Mouse (Mus musculus): Measurements from ENCODE around the gene Aldh18a1. TPM values are rescaled to one million over a fixed set of nuclear protein-coding genes. Genes with fewer than 3 reads are reported as not detected.
"Not testable (repeated sequence)": the region's sequence is repeated elsewhere in the genome, so short reads cannot be mapped to it uniquely, and the experiment has no call there.

Aldh18a1 gene
- polyA plus RNA-seq, 1 experiment: 185 TPM

GRCm38 (mm10) chr19:40632193-40632592 lies 43.9 kb upstream of the Aldh18a1 start:
- Histone ChIP-seq H3ac (ENCODE audit: control insufficient read depth, insufficient read length) (no peak overlapping the region), H3K4me3 (no peak overlapping the region), H3K4me2 (ENCODE audit: low read depth) (no peak overlapping the region), H3K36me3 (ENCODE audit: control insufficient read depth, insufficient read depth) (no peaks in the 10 kb centered on the region), H3K79me2 (ENCODE audit: control insufficient read depth, insufficient read depth) (no peaks in the 10 kb centered on the region), H3K27me3 (ENCODE audit: control insufficient read depth, insufficient read depth, insufficient read length) (no peaks in the 10 kb centered on the region)
- TF ChIP-seq E2F4 (IDR thresholded peaks at IDR 0.05; ENCODE audit: insufficient read depth) (no peak), POLR2AphosphoS2 (IDR thresholded peaks at IDR 0.05; ENCODE audit: insufficient read length, low read depth) (no peak), TCF12 (IDR thresholded peaks at IDR 0.05; ENCODE audit: insufficient read depth, poor library complexity, severe bottlenecking) (no peak), MYOD1 (IDR thresholded peaks at IDR 0.05; ENCODE audit: control insufficient read depth in 1 of 3, insufficient read length in 2 of 3, low read depth in 2 of 3) (no peak), POLR2A (IDR thresholded peaks at IDR 0.05; ENCODE audit: insufficient read length, low read depth) (no peak), MAX (IDR thresholded peaks at IDR 0.05; ENCODE audit: low read depth) (no peak), TCF3 (IDR thresholded peaks at IDR 0.05; ENCODE audit: insufficient read length, low read depth) (no peak), SRF (IDR thresholded peaks at IDR 0.05; ENCODE audit: control insufficient read depth, insufficient read length, low read depth) (no peak), REST (IDR thresholded peaks at IDR 0.05; ENCODE audit: insufficient read depth, insufficient read length) (no peak), USF1 (IDR thresholded peaks at IDR 0.05; ENCODE audit: low read depth) (no peak), MYOG (IDR thresholded peaks at IDR 0.05; ENCODE audit: control insufficient read depth in 1 of 3, insufficient read depth in 1 of 3, insufficient read length in 2 of 3, low read depth in 2 of 3) (no peak), CEBPB (IDR thresholded peaks at IDR 0.05; ENCODE audit: insufficient read depth, poor library complexity, severe bottlenecking) (no peak)

DNA sequence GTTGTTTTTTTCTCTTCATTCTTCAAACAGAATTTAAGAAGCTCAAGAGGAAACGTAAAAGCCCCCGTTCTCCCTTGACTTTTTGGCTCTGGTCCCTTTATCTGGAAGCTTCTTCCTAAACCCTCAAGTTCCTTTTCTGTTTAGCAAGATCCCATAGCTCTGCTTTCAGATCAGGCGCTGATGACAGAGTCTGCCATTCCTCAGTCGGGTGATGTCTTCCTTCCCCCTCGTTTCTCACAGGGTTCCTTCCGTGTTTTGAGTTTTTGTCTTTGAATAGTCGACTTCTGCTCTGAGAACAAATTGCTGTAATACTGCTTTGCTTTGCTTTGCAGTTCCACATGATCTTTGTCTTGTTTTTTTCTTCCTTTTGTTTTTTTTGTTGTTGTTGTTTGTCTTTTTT lies 42.3 kb upstream of the Aldh18a1 start:
- no peak overlapping the region for H3K4me3 ChIP-seq
- no peaks in the 10 kb centered on the region for H3K36me3 ChIP-seq (ENCODE audit: control insufficient read depth, insufficient read depth)
- no peaks in the 10 kb centered on the region for H3K27me3 ChIP-seq (ENCODE audit: control insufficient read depth, insufficient read depth, insufficient read length)
- TF ChIP-seq MAX (IDR thresholded peaks at IDR 0.05; ENCODE audit: low read depth) (no peak), POLR2AphosphoS2 (IDR thresholded peaks at IDR 0.05; ENCODE audit: insufficient read length, low read depth) (no peak), CEBPB (IDR thresholded peaks at IDR 0.05; ENCODE audit: insufficient read depth, poor library complexity, severe bottlenecking) (no peak), TCF3 (IDR thresholded peaks at IDR 0.05; ENCODE audit: insufficient read length, low read depth) (no peak), USF1 (IDR thresholded peaks at IDR 0.05; ENCODE audit: low read depth) (no peak), MYOD1 (IDR thresholded peaks at IDR 0.05; ENCODE audit: control insufficient read depth in 1 of 3, insufficient read length in 2 of 3, low read depth in 2 of 3) (no peak), SRF (IDR thresholded peaks at IDR 0.05; ENCODE audit: control insufficient read depth, insufficient read length, low read depth) (no peak), E2F4 (IDR thresholded peaks at IDR 0.05; ENCODE audit: insufficient read depth) (no peak), MYOG (IDR thresholded peaks at IDR 0.05; ENCODE audit: control insufficient read depth in 1 of 3, insufficient read depth in 1 of 3, insufficient read length in 2 of 3, low read depth in 2 of 3) (no peak), REST (IDR thresholded peaks at IDR 0.05; ENCODE audit: insufficient read depth, insufficient read length) (no peak), TCF12 (IDR thresholded peaks at IDR 0.05; ENCODE audit: insufficient read depth, poor library complexity, severe bottlenecking) (no peak), POLR2A (IDR thresholded peaks at IDR 0.05; ENCODE audit: insufficient read length, low read depth) (no peak)
- no peak overlapping the region for H3K4me2 ChIP-seq (ENCODE audit: low read depth)
- H3K79me2 ChIP-seq (ENCODE audit: control insufficient read depth, insufficient read depth): no peaks in the 10 kb centered on the region
- no peak overlapping the region for H3ac ChIP-seq (ENCODE audit: control insufficient read depth, insufficient read length)

- Histone ChIP-seq H3K36me3 (ENCODE audit: control insufficient read depth, insufficient read depth) (no peaks in the 10 kb centered on the region), H3K4me3 (no peak overlapping the region), H3K79me2 (ENCODE audit: control insufficient read depth, insufficient read depth) (no peaks in the 10 kb centered on the region), H3K27me3 (ENCODE audit: control insufficient read depth, insufficient read depth, insufficient read length) (no peaks in the 10 kb centered on the region), H3ac (ENCODE audit: control insufficient read depth, insufficient read length) (no peak overlapping the region), H3K4me2 (ENCODE audit: low read depth) (no peak overlapping the region)
- TF ChIP-seq POLR2A (IDR thresholded peaks at IDR 0.05; ENCODE audit: insufficient read length, low read depth) (no peak), POLR2AphosphoS2 (IDR thresholded peaks at IDR 0.05; ENCODE audit: insufficient read length, low read depth) (no peak), E2F4 (IDR thresholded peaks at IDR 0.05; ENCODE audit: insufficient read depth) (no peak), USF1 (IDR thresholded peaks at IDR 0.05; ENCODE audit: low read depth) (no peak), TCF12 (IDR thresholded peaks at IDR 0.05; ENCODE audit: insufficient read depth, poor library complexity, severe bottlenecking) (no peak), REST (IDR thresholded peaks at IDR 0.05; ENCODE audit: insufficient read depth, insufficient read length) (no peak), MAX (IDR thresholded peaks at IDR 0.05; ENCODE audit: low read depth) (no peak), SRF (IDR thresholded peaks at IDR 0.05; ENCODE audit: control insufficient read depth, insufficient read length, low read depth) (no peak), CEBPB (IDR thresholded peaks at IDR 0.05; ENCODE audit: insufficient read depth, poor library complexity, severe bottlenecking) (no peak), TCF3 (IDR thresholded peaks at IDR 0.05; ENCODE audit: insufficient read length, low read depth) (no peak), MYOD1 (IDR thresholded peaks at IDR 0.05; ENCODE audit: control insufficient read depth in 1 of 3, insufficient read length in 2 of 3, low read depth in 2 of 3) (no peak), MYOG (IDR thresholded peaks at IDR 0.05; ENCODE audit: control insufficient read depth in 1 of 3, insufficient read depth in 1 of 3, insufficient read length in 2 of 3, low read depth in 2 of 3) (no peak)
Measured at GRCm38 (mm10) chr19:40630096-40630495, 41.8 kb upstream of the Aldh18a1 start.

- H3ac ChIP-seq (ENCODE audit: control insufficient read depth, insufficient read length): no peak overlapping the region
- no peaks in the 10 kb centered on the region for H3K36me3 ChIP-seq (ENCODE audit: control insufficient read depth, insufficient read depth)
- H3K4me3 ChIP-seq: no peak overlapping the region
- H3K27me3 ChIP-seq (ENCODE audit: control insufficient read depth, insufficient read depth, insufficient read length): no peaks in the 10 kb centered on the region
- H3K4me2 ChIP-seq (ENCODE audit: low read depth): no peak overlapping the region
- no peak for TF ChIP-seq MAX (IDR thresholded peaks at IDR 0.05; ENCODE audit: low read depth)
- TF ChIP-seq MYOG (IDR thresholded peaks at IDR 0.05; ENCODE audit: control insufficient read depth in 1 of 3, insufficient read depth in 1 of 3, insufficient read length in 2 of 3, low read depth in 2 of 3): no peak
- no peak for TF ChIP-seq USF1 (IDR thresholded peaks at IDR 0.05; ENCODE audit: low read depth)
- H3K79me2 ChIP-seq (ENCODE audit: control insufficient read depth, insufficient read depth): no peaks in the 10 kb centered on the region
Measured at GRCm38 (mm10) chr19:40628950-40629349, 40.7 kb upstream of the Aldh18a1 start.

DNA sequence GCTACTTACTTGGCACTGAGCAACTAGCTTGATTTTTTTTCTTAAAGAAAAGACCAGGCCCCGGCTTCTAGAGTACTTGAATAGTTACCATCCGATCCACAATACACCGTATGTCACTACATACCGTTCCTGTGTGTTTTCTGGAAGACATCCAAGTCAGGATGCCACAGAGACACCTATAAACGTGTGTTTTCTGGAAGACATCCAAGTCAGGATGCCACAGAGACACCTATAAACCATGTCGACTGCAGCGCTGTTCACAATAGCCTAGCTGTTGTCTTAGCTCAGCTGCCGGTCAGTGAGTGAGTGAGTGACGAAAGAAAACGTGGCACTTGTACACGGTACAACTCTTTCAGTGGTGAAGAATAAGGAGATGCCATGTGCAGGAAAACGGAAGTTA lies 37.7 kb upstream of the Aldh18a1 start:
- H3K36me3 ChIP-seq (ENCODE audit: control insufficient read depth, insufficient read depth): no peaks in the 10 kb centered on the region
- TF ChIP-seq POLR2A (IDR thresholded peaks at IDR 0.05; ENCODE audit: insufficient read length, low read depth) (no peak), REST (IDR thresholded peaks at IDR 0.05; ENCODE audit: insufficient read depth, insufficient read length) (no peak), USF1 (IDR thresholded peaks at IDR 0.05; ENCODE audit: low read depth) (no peak), MYOD1 (IDR thresholded peaks at IDR 0.05; ENCODE audit: control insufficient read depth in 1 of 3, insufficient read length in 2 of 3, low read depth in 2 of 3) (no peak), MYOG (IDR thresholded peaks at IDR 0.05; ENCODE audit: control insufficient read depth in 1 of 3, insufficient read depth in 1 of 3, insufficient read length in 2 of 3, low read depth in 2 of 3) (no peak), MAX (IDR thresholded peaks at IDR 0.05; ENCODE audit: low read depth) (no peak), TCF12 (IDR thresholded peaks at IDR 0.05; ENCODE audit: insufficient read depth, poor library complexity, severe bottlenecking) (no peak), CEBPB (IDR thresholded peaks at IDR 0.05; ENCODE audit: insufficient read depth, poor library complexity, severe bottlenecking) (no peak), POLR2AphosphoS2 (IDR thresholded peaks at IDR 0.05; ENCODE audit: insufficient read length, low read depth) (no peak), SRF (IDR thresholded peaks at IDR 0.05; ENCODE audit: control insufficient read depth, insufficient read length, low read depth) (no peak), E2F4 (IDR thresholded peaks at IDR 0.05; ENCODE audit: insufficient read depth) (no peak), TCF3 (IDR thresholded peaks at IDR 0.05; ENCODE audit: insufficient read length, low read depth) (no peak)
- H3ac ChIP-seq (ENCODE audit: control insufficient read depth, insufficient read length): no peak overlapping the region
- H3K79me2 ChIP-seq (ENCODE audit: control insufficient read depth, insufficient read depth): no peaks in the 10 kb centered on the region
- H3K4me3 ChIP-seq: no peak overlapping the region
- no peaks in the 10 kb centered on the region for H3K27me3 ChIP-seq (ENCODE audit: control insufficient read depth, insufficient read depth, insufficient read length)
- no peak overlapping the region for H3K4me2 ChIP-seq (ENCODE audit: low read depth)

DNA sequence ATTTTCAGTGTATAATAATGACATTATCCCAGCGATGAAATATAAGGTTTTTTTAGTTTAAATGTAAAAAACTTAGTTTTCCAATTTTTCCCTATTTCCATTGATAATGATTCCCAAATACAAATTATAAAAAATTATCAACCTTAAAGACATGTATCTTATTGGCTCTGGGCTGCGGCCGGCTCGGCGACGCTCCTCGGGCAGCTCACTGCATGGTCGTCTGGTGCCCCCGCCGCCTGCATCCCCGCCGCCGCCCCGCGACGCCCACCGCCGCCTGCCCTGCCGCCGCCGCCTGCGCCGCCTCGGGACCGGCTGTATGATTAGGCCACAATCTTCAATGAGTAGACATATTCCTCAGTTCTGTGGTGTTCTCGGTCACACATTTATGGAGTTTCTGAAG lies 33.4 kb upstream of the Aldh18a1 start:
- H3K27me3 ChIP-seq (ENCODE audit: control insufficient read depth, insufficient read depth, insufficient read length); H3K36me3 ChIP-seq (ENCODE audit: control insufficient read depth, insufficient read depth); H3ac ChIP-seq (ENCODE audit: control insufficient read depth, insufficient read length); H3K79me2 ChIP-seq (ENCODE audit: control insufficient read depth, insufficient read depth); H3K4me3 ChIP-seq; H3K4me2 ChIP-seq (ENCODE audit: low read depth): not testable (repeated sequence)
